ENCODE assay signal across 26 mouse cellular contexts in the genomic region with DNA sequence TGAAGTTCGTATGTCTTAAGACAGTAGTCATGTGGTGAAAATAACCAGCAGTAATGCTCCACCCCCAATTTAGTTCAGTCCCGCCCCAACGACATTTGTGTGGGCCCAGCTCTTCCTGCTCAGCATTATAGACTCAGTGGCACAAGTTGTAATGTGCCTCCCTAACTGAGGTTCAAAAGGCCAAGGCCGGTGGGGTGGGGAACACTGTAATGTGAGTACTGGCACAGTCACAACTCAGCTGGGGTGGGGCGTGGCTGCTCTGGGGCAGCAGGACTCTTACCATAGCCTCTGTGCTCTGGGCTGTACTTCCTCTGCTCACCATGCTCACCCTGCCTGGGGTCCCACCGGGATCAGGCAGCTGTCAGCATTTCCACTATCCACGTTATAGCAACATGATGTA.
A peak's percentile ranks its signal among the peaks of the same experiment; 100 is the strongest.
DNase-seq lines count a peak whose midpoint lies in the region; ATAC-seq and TF ChIP-seq lines count a peak whose summit lies in the region.
"Had no signal": no experiment of that assay in that cellular context is flagged by ENCODE, and none has a peak within 500 bp of the region (broad histone marks: within the 10 kb centered on the region; RNA-seq: fewer than 3 reads in every experiment).

No protein-coding gene starts in this region.

- intact Hi-C loops in heart, postnatal 10 days (cut with DNase I): no loop called here

- peak; percentile 1 for DNase-seq in embryo, embryonic 10.5 days (ENCODE audit: low spot score)
- no peak for DNase-seq in embryo, embryonic 10 days (ENCODE audit: low spot score)
- DNase-seq in ZHBTc4 (ENCODE audit: low read depth, low spot score): peak; percentile 74
- no peak for DNase-seq in heart, postnatal 10 days
- DNase-seq: adrenal gland, adult 8-10 months; adrenal gland, postnatal 25 days; cerebellum, adult 11-12 months; cerebellum, adult 8-10 months; cerebellum, postnatal 10 days; cerebellum, postnatal 36 days; gastrocnemius, postnatal 25 days; heart, adult 18-20 months; heart, postnatal 14 days; heart, postnatal 4 days; kidney, adult 2 months had no signal

- no peak overlapping the region for H3K4me3 ChIP-seq in intestine, postnatal 0 days (ENCODE audit: low read depth, low read length)
- H3K4me3 ChIP-seq in intestine, embryonic 15.5 days (replicated peaks): no peak overlapping the region
- H3K4me3 ChIP-seq in midbrain, embryonic 12.5 days: no peak overlapping the region
- H3K4me3 ChIP-seq in midbrain, embryonic 15.5 days: no peak overlapping the region
- H3K4me3 ChIP-seq: embryonic facial prominence, embryonic 13.5 days; forebrain, embryonic 10.5 days; heart, embryonic 12.5 days; heart, embryonic 15.5 days; hindbrain, embryonic 15.5 days had no signal

- no peaks in the 10 kb centered on the region for H3K36me3 ChIP-seq in intestine, postnatal 0 days (ENCODE audit: control insufficient read depth, insufficient read depth)
- H3K36me3 ChIP-seq in intestine, embryonic 15.5 days: no peaks in the 10 kb centered on the region
- H3K36me3 ChIP-seq in midbrain, embryonic 12.5 days: no peaks in the 10 kb centered on the region
- H3K36me3 ChIP-seq in midbrain, embryonic 15.5 days (replicated peaks): no peaks in the 10 kb centered on the region
- H3K36me3 ChIP-seq: embryonic facial prominence, embryonic 13.5 days; forebrain, embryonic 10.5 days; heart, embryonic 12.5 days; heart, embryonic 15.5 days; hindbrain, embryonic 15.5 days had no signal

- no peak overlapping the region for H3K4me2 ChIP-seq in intestine, postnatal 0 days (replicated peaks; ENCODE audit: low read depth)
- no peak overlapping the region for H3K4me2 ChIP-seq in intestine, embryonic 15.5 days (replicated peaks)
- H3K4me2 ChIP-seq in midbrain, embryonic 12.5 days (replicated peaks): no peak overlapping the region
- H3K4me2 ChIP-seq in midbrain, embryonic 15.5 days: no peak overlapping the region
- H3K4me2 ChIP-seq: embryonic facial prominence, embryonic 13.5 days; heart, embryonic 12.5 days; heart, embryonic 15.5 days; hindbrain, embryonic 15.5 days had no signal

- no peak overlapping the region for H3K27ac ChIP-seq in intestine, postnatal 0 days (ENCODE audit: low read depth, low read length)
- no peak overlapping the region for H3K27ac ChIP-seq in intestine, embryonic 15.5 days
- no peak overlapping the region for H3K27ac ChIP-seq in midbrain, embryonic 12.5 days (replicated peaks)
- no peak overlapping the region for H3K27ac ChIP-seq in midbrain, embryonic 15.5 days
- H3K27ac ChIP-seq: embryonic facial prominence, embryonic 13.5 days; heart, embryonic 15.5 days; hindbrain, embryonic 15.5 days had no signal

- H3K9ac ChIP-seq in intestine, postnatal 0 days (ENCODE audit: low read depth, low read length): no peak overlapping the region
- H3K9ac ChIP-seq in intestine, embryonic 15.5 days: no peak overlapping the region
- no peak overlapping the region for H3K9ac ChIP-seq in midbrain, embryonic 12.5 days (replicated peaks)
- no peak overlapping the region for H3K9ac ChIP-seq in midbrain, embryonic 15.5 days
- H3K9ac ChIP-seq: embryonic facial prominence, embryonic 13.5 days; heart, embryonic 12.5 days; heart, embryonic 15.5 days; hindbrain, embryonic 15.5 days had no signal

- peak; percentile 43; the same call in 1 of the 2 replicates for ATAC-seq in intestine, postnatal 0 days
- no peak for ATAC-seq in intestine, embryonic 15.5 days
- ATAC-seq in midbrain, embryonic 12.5 days (ENCODE audit: low FRiP score, low read depth): 0 out of 2 replicates have a peak, but pooled peaks have one; percentile 19
- no peak for ATAC-seq in midbrain, embryonic 15.5 days (replicated peaks)
- ATAC-seq: activated CD4-positive, CD25-positive, alpha-beta regulatory T cell, adult 4 months; Patski had no signal

- no peaks in the 10 kb centered on the region for H3K27me3 ChIP-seq in intestine, postnatal 0 days (replicated peaks; ENCODE audit: control insufficient read depth, insufficient read depth, low read length)
- no peaks in the 10 kb centered on the region for H3K27me3 ChIP-seq in intestine, embryonic 15.5 days (replicated peaks)
- no peaks in the 10 kb centered on the region for H3K27me3 ChIP-seq in midbrain, embryonic 12.5 days
- no peaks in the 10 kb centered on the region for H3K27me3 ChIP-seq in midbrain, embryonic 15.5 days (replicated peaks)
- H3K27me3 ChIP-seq: embryonic facial prominence, embryonic 13.5 days; heart, embryonic 12.5 days; heart, embryonic 15.5 days; hindbrain, embryonic 15.5 days; Patski had no signal

- H3K4me1 ChIP-seq in intestine, postnatal 0 days (replicated peaks; ENCODE audit: control insufficient read depth, insufficient read depth, low read length): no peaks in the 10 kb centered on the region
- H3K4me1 ChIP-seq in intestine, embryonic 15.5 days (replicated peaks): no peaks in the 10 kb centered on the region
- H3K4me1 ChIP-seq in midbrain, embryonic 12.5 days: no peaks in the 10 kb centered on the region
- no peaks in the 10 kb centered on the region for H3K4me1 ChIP-seq in midbrain, embryonic 15.5 days
- H3K4me1 ChIP-seq: embryonic facial prominence, embryonic 13.5 days; heart, embryonic 12.5 days; heart, embryonic 15.5 days; hindbrain, embryonic 15.5 days had no signal

- TF ChIP-seq CTCF in intestine, postnatal 0 days (IDR thresholded peaks at IDR 0.05; ENCODE audit: low read depth): no peak

- WGBS in intestine, postnatal 0 days: 72% methylated on average over 7 of the region's 7 CpGs
- 71% methylated on average over 7 of the region's 7 CpGs for WGBS in intestine, embryonic 15.5 days
- 84% methylated on average over 7 of the region's 7 CpGs for WGBS in midbrain, embryonic 12.5 days
- 82% methylated on average over 7 of the region's 7 CpGs for WGBS in midbrain, embryonic 15.5 days

- H3K9me3 ChIP-seq in intestine, postnatal 0 days (ENCODE audit: control insufficient read depth): no peaks in the 10 kb centered on the region
- H3K9me3 ChIP-seq in intestine, embryonic 15.5 days: no peaks in the 10 kb centered on the region
- no peaks in the 10 kb centered on the region for H3K9me3 ChIP-seq in midbrain, embryonic 12.5 days
- no peaks in the 10 kb centered on the region for H3K9me3 ChIP-seq in midbrain, embryonic 15.5 days
- H3K9me3 ChIP-seq: embryonic facial prominence, embryonic 13.5 days; forebrain, embryonic 10.5 days; heart, embryonic 12.5 days; heart, embryonic 15.5 days; hindbrain, embryonic 15.5 days had no signal

Comparison
In these comparisons a context has a peak if more than half of its experiments do, and no peak if none do; other contexts are left out.
1. DNase-seq: peak in embryo, embryonic 10.5 days (single experiment) and ZHBTc4 (single experiment); none in embryo, embryonic 10 days (single experiment) and heart, postnatal 10 days (0 of 2).
2. ATAC-seq: peak in intestine, postnatal 0 days (single experiment) and midbrain, embryonic 12.5 days (single experiment); none in intestine, embryonic 15.5 days (single experiment) and midbrain, embryonic 15.5 days (single experiment).